Comparison of ENCODE assay signal across 8 mouse cellular contexts in the genomic region with DNA sequence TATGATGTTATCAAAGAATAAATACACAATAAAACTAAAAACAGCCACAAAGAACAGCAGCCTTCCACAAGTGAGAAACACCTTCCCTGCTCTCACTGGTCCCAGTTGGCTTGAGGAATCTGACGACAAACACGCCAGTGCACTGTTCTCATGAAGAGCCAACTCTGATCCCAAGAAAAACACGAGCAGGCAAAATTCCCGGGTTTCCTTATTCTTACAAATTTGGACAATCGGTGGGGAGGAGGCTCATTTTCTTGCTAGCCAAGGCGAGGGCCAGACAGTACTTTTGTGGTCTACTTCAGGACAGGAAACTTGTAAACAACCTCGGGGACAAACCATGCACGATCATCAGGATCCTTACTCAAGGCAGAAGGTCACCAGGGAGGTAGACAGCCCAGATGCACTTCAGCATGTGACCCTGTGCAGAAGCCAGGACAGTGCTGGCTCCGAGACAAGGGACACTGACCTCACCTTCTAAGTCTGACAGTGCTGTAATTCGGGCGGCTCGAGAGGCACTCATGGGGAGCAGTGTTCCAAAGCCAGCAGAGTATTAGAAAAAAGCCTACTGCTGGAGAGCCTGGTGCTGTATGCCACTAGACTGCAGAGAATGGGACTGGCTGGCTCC.
A peak's percentile ranks its signal among the peaks of the same experiment; 100 is the strongest.
DNase-seq lines count a peak whose midpoint lies in the region; ATAC-seq and TF ChIP-seq lines count a peak whose summit lies in the region.

No protein-coding gene starts in this region.

- no peaks in the 10 kb centered on the region for H3K27me3 ChIP-seq in intestine, embryonic 15.5 days (replicated peaks)
- H3K27me3 ChIP-seq in intestine, postnatal 0 days (replicated peaks; ENCODE audit: control insufficient read depth, insufficient read depth, low read length): no peaks in the 10 kb centered on the region
- no peaks in the 10 kb centered on the region for H3K27me3 ChIP-seq in kidney, postnatal 0 days (ENCODE audit: insufficient read depth, low read length)
- H3K27me3 ChIP-seq in neural tube, embryonic 15.5 days (replicated peaks): no peaks in the 10 kb centered on the region

- WGBS in intestine, embryonic 15.5 days: 59% methylated on average over 12 of the region's 12 CpGs
- 60% methylated on average over 12 of the region's 12 CpGs for WGBS in intestine, postnatal 0 days
- WGBS in kidney, postnatal 0 days: 53% methylated on average over 12 of the region's 12 CpGs
- 86% methylated on average over 12 of the region's 12 CpGs for WGBS in neural tube, embryonic 15.5 days

- no peak for ATAC-seq in intestine, embryonic 15.5 days
- ATAC-seq in intestine, postnatal 0 days: no peak
- ATAC-seq in kidney, postnatal 0 days (replicated peaks; ENCODE audit: low FRiP score, low read depth): peak; percentile 65; the same call in 1 of the 2 replicates
- no peak for ATAC-seq in neural tube, embryonic 15.5 days (ENCODE audit: low FRiP score)
- no peak for ATAC-seq in inflammation-experienced regulatory T-cells, adult 6 months

- H3K4me3 ChIP-seq in intestine, embryonic 15.5 days (replicated peaks): no peak overlapping the region
- H3K4me3 ChIP-seq in intestine, postnatal 0 days (ENCODE audit: low read depth, low read length): no peak overlapping the region
- no peak overlapping the region for H3K4me3 ChIP-seq in kidney, postnatal 0 days (replicated peaks; ENCODE audit: low read depth, low read length)
- no peak overlapping the region for H3K4me3 ChIP-seq in neural tube, embryonic 15.5 days (replicated peaks)

- no peak overlapping the region for H3K9ac ChIP-seq in intestine, embryonic 15.5 days
- no peak overlapping the region for H3K9ac ChIP-seq in intestine, postnatal 0 days (ENCODE audit: low read depth, low read length)
- H3K9ac ChIP-seq in kidney, postnatal 0 days (ENCODE audit: low read depth, low read length): no peak overlapping the region
- H3K9ac ChIP-seq in neural tube, embryonic 15.5 days (replicated peaks): no peak overlapping the region

- peak overlapping the region; percentile 63; the same call in 1 of the 2 replicates for H3K27ac ChIP-seq in intestine, embryonic 15.5 days
- no peak overlapping the region for H3K27ac ChIP-seq in intestine, postnatal 0 days (ENCODE audit: low read depth, low read length)
- H3K27ac ChIP-seq in kidney, postnatal 0 days: no peak overlapping the region
- 0 out of 2 replicates have a peak overlapping the region, but pooled peaks have one; percentile 9 for H3K27ac ChIP-seq in neural tube, embryonic 15.5 days (replicated peaks)

- peak; percentile 90 to 93 for DNase-seq in gastrocnemius, postnatal 36 days
- DNase-seq in kidney, postnatal 0 days (ENCODE audit: low spot score): no peak
- no peak for DNase-seq in cerebellum, postnatal 36 days
- DNase-seq in embryo, embryonic 11 days: no peak

- no peak for TF ChIP-seq CTCF in intestine, postnatal 0 days (IDR thresholded peaks at IDR 0.05; ENCODE audit: low read depth)
- TF ChIP-seq CTCF in kidney, postnatal 0 days (IDR thresholded peaks at IDR 0.05; ENCODE audit: low read depth): no peak

- H3K4me2 ChIP-seq in intestine, embryonic 15.5 days (replicated peaks): no peak overlapping the region
- H3K4me2 ChIP-seq in intestine, postnatal 0 days (replicated peaks; ENCODE audit: low read depth): no peak overlapping the region
- no peak overlapping the region for H3K4me2 ChIP-seq in kidney, postnatal 0 days (ENCODE audit: low read length)
- no peak overlapping the region for H3K4me2 ChIP-seq in neural tube, embryonic 15.5 days

- H3K4me1 ChIP-seq in intestine, embryonic 15.5 days (replicated peaks): peaks cover 27% of the 10 kb centered on the region
- H3K4me1 ChIP-seq in intestine, postnatal 0 days (replicated peaks; ENCODE audit: control insufficient read depth, insufficient read depth, low read length): 0 out of 2 replicates have a peak, but pooled peaks cover 5% of the 10 kb centered on the region
- H3K4me1 ChIP-seq in kidney, postnatal 0 days (replicated peaks; ENCODE audit: insufficient read depth, low read length): peaks cover 12% of the 10 kb centered on the region
- H3K4me1 ChIP-seq in neural tube, embryonic 15.5 days: peaks cover 9% of the 10 kb centered on the region; the same call in 1 of the 2 replicates

- H3K36me3 ChIP-seq in intestine, embryonic 15.5 days: peaks cover 4% of the 10 kb centered on the region
- no peaks in the 10 kb centered on the region for H3K36me3 ChIP-seq in intestine, postnatal 0 days (ENCODE audit: control insufficient read depth, insufficient read depth)
- 0 out of 2 replicates have a peak, but pooled peaks cover 3% of the 10 kb centered on the region for H3K36me3 ChIP-seq in kidney, postnatal 0 days (ENCODE audit: insufficient read depth, low read length)
- H3K36me3 ChIP-seq in neural tube, embryonic 15.5 days: 0 out of 2 replicates have a peak, but pooled peaks cover 2% of the 10 kb centered on the region

- no peaks in the 10 kb centered on the region for H3K9me3 ChIP-seq in intestine, embryonic 15.5 days
- H3K9me3 ChIP-seq in intestine, postnatal 0 days (ENCODE audit: control insufficient read depth): no peaks in the 10 kb centered on the region
- no peaks in the 10 kb centered on the region for H3K9me3 ChIP-seq in kidney, postnatal 0 days (replicated peaks; ENCODE audit: low read length)
- no peaks in the 10 kb centered on the region for H3K9me3 ChIP-seq in neural tube, embryonic 15.5 days (replicated peaks)

- intact Hi-C loops in gastrocnemius, postnatal 36 days (cut with DNase I): no loop called here

Comparison
In these comparisons a context has a peak if more than half of its experiments do, and no peak if none do; other contexts are left out.
1. H3K27ac ChIP-seq: peak in intestine, embryonic 15.5 days (single experiment) and neural tube, embryonic 15.5 days (single experiment); none in intestine, postnatal 0 days (single experiment) and kidney, postnatal 0 days (single experiment).
2. DNase-seq: peak in gastrocnemius, postnatal 36 days (2 of 2); none in kidney, postnatal 0 days (single experiment), cerebellum, postnatal 36 days (0 of 2) and embryo, embryonic 11 days (single experiment).